Mouse (Mus musculus) embryonic facial prominence, embryonic 10.5 days (tissue): ENCODE results near the gene Mkrn2os. TPM values are rescaled to one million over a fixed set of nuclear protein-coding genes. Genes with fewer than 3 reads are reported as not detected.

Experiments
- DNase-seq: peaks from one replicate; pipeline ENCODE4 v3.0.0-alpha.2; 2017; ENCODE audit warnings: low spot score
- H3K27ac ChIP-seq: fragments of 300-500 bp; sonication (generic); replicated peaks from 2 replicates; pipeline ENCODE4 v1.5.1; 2016; ENCODE audit warnings: mild to moderate bottlenecking
- H3K27me3 ChIP-seq: fragments of 300-500 bp; sonication (generic); replicated peaks from 2 replicates; pipeline ENCODE4 v1.6.1; 2016; ENCODE audit warnings: low read depth, mild to moderate bottlenecking; ENCODE audit not compliant: poor library complexity, severe bottlenecking
- H3K36me3 ChIP-seq: fragments of 300-500 bp; sonication (generic); replicated peaks from 2 replicates; pipeline ENCODE4 v1.6.1; 2016; ENCODE audit warnings: mild to moderate bottlenecking, moderate library complexity
- H3K4me1 ChIP-seq: fragments of 300-500 bp; sonication (generic); 2 replicates; pipeline ENCODE4 v1.6.1; 2016
- H3K4me3 ChIP-seq: fragments of 300-500 bp; sonication (generic); 2 replicates; pipeline ENCODE4 v1.5.1; 2016; ENCODE audit warnings: mild to moderate bottlenecking, moderate library complexity
- H3K9me3 ChIP-seq: fragments of 300-500 bp; sonication (generic); 2 replicates; pipeline ENCODE4 v1.6.1; 2016; ENCODE audit warnings: mild to moderate bottlenecking
- WGBS: fragments of 180-500 bp; shearing (Covaris S2); methylation state at CpG from one replicate; pipeline ENCODE4 v1.1.7; 2016; 5-methylcytosine and 5-hydroxymethylcytosine counted together
- polyA plus RNA-seq: library from polyadenylated mRNA; unstranded; fragments of >200 nt; fragmentation: Nextera tagmentation; extraction: Ambion mirVana; gene quantifications from 2 replicates; pipeline ENCODE4 v1.2.1, GENCODE M21; 2016

The Mkrn2os gene
- polyA plus RNA-seq, 1 experiment from 2014 or later = 0.21 TPM

DNA sequence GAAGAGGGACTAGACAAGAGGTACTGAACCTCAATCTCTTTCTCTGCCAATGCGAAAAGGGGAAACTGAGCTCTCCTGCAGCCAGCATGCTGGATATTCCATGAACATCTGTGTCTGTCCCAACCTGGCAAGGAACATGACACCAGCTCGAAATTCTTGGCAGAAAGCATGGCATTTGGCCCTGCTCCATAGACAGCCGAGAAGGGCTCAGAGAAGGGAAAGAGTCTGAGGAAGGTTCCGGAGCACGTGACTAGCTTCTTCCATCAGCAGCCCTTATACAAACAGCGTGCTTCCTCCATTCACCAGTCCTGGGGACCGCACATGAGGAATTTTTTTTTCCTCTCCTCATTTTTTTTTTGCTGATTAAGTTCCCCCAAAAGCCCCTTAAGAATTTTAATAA lies 57.8 kb downstream of the Mkrn2os start:
- no peak for DNase-seq
- H3K36me3 ChIP-seq = no peaks in the 10 kb centered on the region
- H3K4me3 ChIP-seq = no peak overlapping the region
- WGBS = 77% methylated on average over 7 of the region's 7 CpGs
- H3K27me3 ChIP-seq = no peaks in the 10 kb centered on the region
- no peak overlapping the region for H3K27ac ChIP-seq
- H3K4me1 ChIP-seq = 0 out of 2 replicates have a peak, but pooled peaks cover 3% of the 10 kb centered on the region
- H3K9me3 ChIP-seq = no peaks in the 10 kb centered on the region

Other genes starting within 250 kb of the Mkrn2os start
- 0.16 and 0.30 TPM in 2 replicates for gene Pparg, start 231.6 kb downstream of the Mkrn2os start, polyA plus RNA-seq
- 32.1 and 33.0 TPM in 2 replicates for gene Tsen2, start 47.9 kb downstream of the Mkrn2os start, polyA plus RNA-seq
- gene Mkrn2, start 9.3 kb upstream of the Mkrn2os start, polyA plus RNA-seq = 27.5 and 30.7 TPM in 2 replicates
- 123 and 126 TPM in 2 replicates for gene Raf1, start 84.1 kb upstream of the Mkrn2os start, polyA plus RNA-seq
- gene Tmem40, start 169.8 kb upstream of the Mkrn2os start, polyA plus RNA-seq = 1.1 and 1.6 TPM in 2 replicates
- gene Cand2, start 182.0 kb upstream of the Mkrn2os start, polyA plus RNA-seq = 68.9 and 71.8 TPM in 2 replicates
- 1,826 and 1,867 TPM in 2 replicates for gene Rpl32, start 216.2 kb upstream of the Mkrn2os start, polyA plus RNA-seq
- 1.1 and 1.2 TPM in 2 replicates for gene Efcab12, start 245.8 kb upstream of the Mkrn2os start, polyA plus RNA-seq